ENCODE assay signal across 12 mouse cellular contexts in the genomic region with DNA sequence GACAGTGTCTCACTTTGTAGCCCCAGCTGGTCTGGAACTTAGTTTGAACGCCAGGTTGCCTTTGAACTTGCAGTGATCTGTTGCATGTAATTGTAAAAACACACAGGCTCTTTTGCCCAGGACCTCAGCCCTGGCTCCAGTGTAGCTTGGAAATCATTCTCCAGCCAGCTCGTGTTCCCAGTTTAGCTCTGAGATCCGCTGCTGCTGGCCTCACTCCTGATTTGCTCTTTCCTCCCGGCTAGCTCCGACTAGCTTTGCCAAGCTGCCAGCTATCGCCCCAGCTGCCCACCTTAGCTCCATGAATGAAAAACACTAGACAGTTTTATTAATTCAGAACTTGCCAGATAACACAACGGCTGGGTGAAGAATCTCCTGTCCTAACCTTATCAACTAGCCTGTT. TPM values are rescaled to one million over a fixed set of nuclear protein-coding genes. Genes with fewer than 3 reads are reported as not detected.
A peak's percentile ranks its signal among the peaks of the same experiment; 100 is the strongest.
DNase-seq lines count a peak whose midpoint lies in the region; ATAC-seq lines count a peak whose summit lies in the region.
"Had no signal": no experiment of that assay in that cellular context is flagged by ENCODE, and none has a peak within 500 bp of the region (broad histone marks: within the 10 kb centered on the region; RNA-seq: fewer than 3 reads in every experiment).

No protein-coding gene starts in this region.

- ATAC-seq in frontal cortex, adult (ENCODE audit: low TSS enrichment), result 0 out of 2 replicates have a peak, but pooled peaks have one; percentile 55
- ATAC-seq in midbrain, embryonic 11.5 days (ENCODE audit: low FRiP score), result no peak
- no peak for ATAC-seq in monocyte, adult 5-6 weeks (replicated peaks; ENCODE audit: insufficient number of reproducible peaks, low FRiP score, low TSS enrichment, poor library complexity, severe bottlenecking)
- ATAC-seq: liver, embryonic 12.5 days had no signal

- H3K4me1 ChIP-seq in midbrain, embryonic 11.5 days (ENCODE audit: control insufficient read depth, insufficient read depth, low read length), result no peaks in the 10 kb centered on the region
- H3K4me1 ChIP-seq: liver, embryonic 12.5 days; megakaryocyte, embryonic 14.5 days had no signal

- no peak overlapping the region for H3K9ac ChIP-seq in midbrain, embryonic 11.5 days (ENCODE audit: low read length)
- H3K9ac ChIP-seq: liver, embryonic 12.5 days had no signal

- no peak for DNase-seq in frontal cortex, adult 2 months (ENCODE audit: extremely low spot score in 1 of 2, low spot score in 1 of 2)
- peak; percentile 23 for DNase-seq in left cerebral cortex, postnatal 4 days
- DNase-seq in left cerebral cortex, postnatal 14 days (ENCODE audit: low spot score in 2 of 2), result no peak
- DNase-seq in cerebellum, postnatal 36 days, result peak; percentile 49 to 50
- DNase-seq in embryo, embryonic 10 days (ENCODE audit: low spot score), result no peak
- DNase-seq in midbrain, embryonic 11.5 days (ENCODE audit: low spot score, missing footprints), result no peak
- DNase-seq: adrenal gland, adult 8-10 months; right cerebral cortex, postnatal 4 days had no signal

- intact Hi-C loops in left cerebral cortex, postnatal 4 days (cut with DNase I), result no loop called here
- intact Hi-C loops in left cerebral cortex, postnatal 14 days (cut with DNase I), result no loop called here

- no peaks in the 10 kb centered on the region for H3K9me3 ChIP-seq in midbrain, embryonic 11.5 days (ENCODE audit: control insufficient read depth, low read length)
- H3K9me3 ChIP-seq: liver, embryonic 12.5 days; megakaryocyte, embryonic 14.5 days had no signal

- no peak overlapping the region for H3K27ac ChIP-seq in midbrain, embryonic 11.5 days (ENCODE audit: low read depth, low read length)
- H3K27ac ChIP-seq: liver, embryonic 12.5 days had no signal

- no peaks in the 10 kb centered on the region for H3K36me3 ChIP-seq in midbrain, embryonic 11.5 days (ENCODE audit: control insufficient read depth, insufficient read depth, low read length)
- H3K36me3 ChIP-seq: liver, embryonic 12.5 days had no signal

- H3K4me2 ChIP-seq in midbrain, embryonic 11.5 days, result no peak overlapping the region
- H3K4me2 ChIP-seq: liver, embryonic 12.5 days had no signal

- no peaks in the 10 kb centered on the region for H3K27me3 ChIP-seq in midbrain, embryonic 11.5 days (ENCODE audit: control insufficient read depth, insufficient read depth, low read length)
- H3K27me3 ChIP-seq: liver, embryonic 12.5 days; megakaryocyte, embryonic 14.5 days had no signal

- H3K4me3 ChIP-seq in midbrain, embryonic 11.5 days (ENCODE audit: low read depth, low read length), result no peak overlapping the region
- H3K4me3 ChIP-seq: liver, embryonic 12.5 days; megakaryocyte, embryonic 14.5 days had no signal

- WGBS in midbrain, embryonic 11.5 days, result 91% methylated on average over 7 of the region's 7 CpGs

RNA-seq across cellular contexts. Expression of gene Jmy, which starts 50.7 kb away (rescaled TPM):
- 14.4 and 14.5 TPM in 2 replicates for polyA plus RNA-seq in frontal cortex, adult 2 months (2012; rRNA removed)
- total RNA-seq in left cerebral cortex, postnatal 4 days (2021), result 10 to 100 TPM; 40.4 to 44.4 TPM
- total RNA-seq in left cerebral cortex, postnatal 14 days (2021), result 10 to 100 TPM; 35.9 to 40.1 TPM
- 3.4 and 3.5 TPM in 2 replicates for polyA plus RNA-seq in midbrain, embryonic 11.5 days (2014; fragmentation: Nextera tagmentation; extraction: Ambion mirVana)
- 8.7 to 12.0 TPM (median 9.7 TPM) in 3 replicates for total RNA-seq in monocyte, adult 5-6 weeks (2017)

Comparison
In these comparisons a context has a peak if more than half of its experiments do, and no peak if none do; other contexts are left out.
1. DNase-seq: peak in left cerebral cortex, postnatal 4 days (single experiment) and cerebellum, postnatal 36 days (2 of 2); none in frontal cortex, adult 2 months (0 of 2), left cerebral cortex, postnatal 14 days (0 of 2), embryo, embryonic 10 days (single experiment) and midbrain, embryonic 11.5 days (single experiment).